Mouse (Mus musculus) heart, embryonic 11.5 days (tissue): ENCODE data around the gene Shisa5. TPM values are rescaled to one million over a fixed set of nuclear protein-coding genes. Genes with fewer than 3 reads are reported as not detected.

Experiments used
- ATAC-seq: fragments of 200-750 bp; cut with Nextera tagmentation; replicated peaks from 2 replicates; pipeline ENCODE4 v1.8.0; 2017; ENCODE audit warnings: moderate library complexity; ENCODE audit not compliant: insufficient number of reproducible peaks, low FRiP score, low TSS enrichment
- H3K27ac ChIP-seq: fragments of 300-500 bp; sonication (generic); 2 replicates; pipeline ENCODE4 v1.5.1; 2014; ENCODE audit warnings: mild to moderate bottlenecking, low read depth, low read length
- H3K27me3 ChIP-seq: fragments of 300-500 bp; sonication (generic); 2 replicates; pipeline ENCODE4 v1.6.1; 2014; ENCODE audit warnings: mild to moderate bottlenecking, low read length, mixed read lengths; ENCODE audit not compliant: control insufficient read depth, insufficient read depth
- H3K36me3 ChIP-seq: fragments of 300-500 bp; sonication (generic); 2 replicates; pipeline ENCODE4 v1.6.1; 2014; ENCODE audit warnings: mild to moderate bottlenecking, low read length, moderate library complexity, mixed read lengths; ENCODE audit not compliant: control insufficient read depth, insufficient read depth
- H3K4me1 ChIP-seq: fragments of 300-500 bp; sonication (generic); 2 replicates; pipeline ENCODE4 v1.6.1; 2014; ENCODE audit warnings: low read length; ENCODE audit not compliant: control insufficient read depth, insufficient read depth
- H3K4me2 ChIP-seq: fragments of 300-500 bp; sonication (generic); 2 replicates; pipeline ENCODE4 v1.6.1; 2014; ENCODE audit warnings: mild to moderate bottlenecking, moderate library complexity
- H3K4me3 ChIP-seq: fragments of 300-500 bp; sonication (generic); 2 replicates; pipeline ENCODE4 v1.5.1; 2014; ENCODE audit warnings: low read depth, low read length
- H3K9ac ChIP-seq: fragments of 300-500 bp; sonication (generic); 2 replicates; pipeline ENCODE4 v1.6.1; 2014; ENCODE audit warnings: mild to moderate bottlenecking, low read depth, low read length, moderate library complexity
- H3K9me3 ChIP-seq: fragments of 300-500 bp; sonication (generic); replicated peaks from 2 replicates; pipeline ENCODE4 v1.6.1; 2016; ENCODE audit warnings: low read length; ENCODE audit not compliant: control insufficient read depth
- WGBS: fragments of 180-500 bp; shearing (Covaris S2); extraction: QIAGEN DNeasy Blood & Tissue Kit; methylation state at CpG from one replicate; pipeline ENCODE4 v1.1.7; 2014; ENCODE audit not compliant: insufficient replicate concordance; 5-methylcytosine and 5-hydroxymethylcytosine counted together
- polyA plus RNA-seq: library from polyadenylated mRNA; unstranded; fragments of >200 nt; fragmentation: Nextera tagmentation; extraction: Ambion mirVana; gene quantifications from 2 replicates; pipeline ENCODE4 v1.2.1, GENCODE M21; 2014

Gene Shisa5
- polyA plus RNA-seq, 1 experiment from 2014 or later, result 49.0 TPM

DNA sequence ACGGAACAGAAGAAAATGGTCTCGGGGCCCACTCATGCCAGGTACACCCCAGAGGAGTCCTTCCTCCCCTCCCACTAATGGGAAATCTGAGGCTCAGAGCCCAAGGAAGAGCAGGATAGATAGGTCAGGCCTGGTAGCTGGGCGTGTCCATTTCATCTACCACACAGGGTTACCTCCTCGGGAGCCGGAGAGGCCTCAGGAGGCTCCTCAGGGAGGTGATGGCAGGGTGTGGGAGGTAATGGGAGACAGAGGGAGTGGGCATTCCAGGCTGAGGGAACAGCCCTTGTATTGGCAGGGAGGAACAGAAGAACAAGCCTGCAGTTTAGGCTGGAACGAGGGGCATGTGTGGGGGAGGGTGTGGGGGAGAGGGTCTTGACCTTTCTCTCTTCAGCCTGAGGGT lies 58.5 kb downstream of the Shisa5 start:
- no peak for ATAC-seq
- 33% methylated on average over 6 of the region's 6 CpGs for WGBS
- Histone ChIP-seq H3K27me3 (no peaks in the 10 kb centered on the region), H3K27ac (peak overlapping the region; percentile 97), H3K4me2 (peak overlapping the region; percentile 88), H3K4me1 (peaks cover 50% of the 10 kb centered on the region), H3K36me3 (peaks cover 5% of the 10 kb centered on the region), H3K9ac (peak overlapping the region; percentile 93), H3K4me3 (peak overlapping the region; percentile 72), H3K9me3 (no peaks in the 10 kb centered on the region)

DNA sequence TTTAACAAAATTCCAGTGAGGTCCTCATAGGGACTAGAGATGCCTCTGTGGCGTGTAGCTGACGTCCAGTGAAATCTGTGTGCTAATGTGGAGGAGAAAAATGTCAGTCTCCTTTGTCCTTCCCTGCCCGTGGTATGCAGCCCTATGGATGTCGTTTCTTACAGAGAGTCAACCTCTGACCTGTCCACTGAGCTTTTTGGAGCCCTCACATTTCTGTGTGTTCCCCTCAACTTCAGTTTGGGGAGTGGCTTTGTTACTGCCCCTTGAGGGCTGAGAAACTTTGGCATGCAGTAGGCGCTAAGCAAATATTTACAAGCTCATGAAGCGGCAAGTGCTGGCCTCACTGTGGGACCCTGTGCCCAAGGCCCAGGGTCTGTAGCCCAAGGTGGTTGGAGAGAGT lies 58.9 kb downstream of the Shisa5 start:
- WGBS, result 39% methylated on average over 6 of the region's 6 CpGs
- Histone ChIP-seq H3K4me3 (peak overlapping the region; percentile 72; the same call in 1 of the 2 replicates), H3K9me3 (no peaks in the 10 kb centered on the region), H3K4me2 (peak overlapping the region; percentile 88), H3K27me3 (no peaks in the 10 kb centered on the region), H3K4me1 (peaks cover 50% of the 10 kb centered on the region), H3K36me3 (peaks cover 6% of the 10 kb centered on the region), H3K9ac (peak overlapping the region; percentile 93), H3K27ac (peak overlapping the region; percentile 97)
- ATAC-seq, result no peak

DNA sequence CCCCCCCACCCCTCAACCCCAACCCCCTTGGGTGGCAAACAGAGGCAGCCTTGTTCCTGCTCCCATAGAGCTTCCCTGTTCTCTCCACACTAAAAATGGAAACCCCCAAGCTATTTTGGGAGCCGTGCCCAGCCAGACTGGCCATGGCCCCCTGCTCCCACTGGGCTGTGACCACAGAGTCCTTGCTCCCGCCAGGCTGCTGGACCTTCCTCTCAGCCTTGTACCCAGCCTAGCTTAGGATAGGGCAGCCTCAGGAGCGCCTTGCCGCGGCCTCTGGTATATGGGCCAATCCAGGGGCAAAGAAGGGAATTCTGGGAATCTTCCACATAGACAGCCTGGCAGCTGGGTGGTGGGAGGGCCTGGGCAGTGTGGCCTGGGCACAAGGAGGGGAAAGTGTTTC lies 59.5 kb downstream of the Shisa5 start:
- WGBS, result 61% methylated on average over 5 of the region's 5 CpGs
- Histone ChIP-seq H3K9ac (peak overlapping the region; percentile 93), H3K27me3 (no peaks in the 10 kb centered on the region), H3K27ac (peak overlapping the region; percentile 97), H3K4me2 (peak overlapping the region; percentile 88), H3K36me3 (peaks cover 8% of the 10 kb centered on the region), H3K4me3 (no peak overlapping the region), H3K9me3 (no peaks in the 10 kb centered on the region), H3K4me1 (peaks cover 50% of the 10 kb centered on the region)
- ATAC-seq, result no peak

DNA sequence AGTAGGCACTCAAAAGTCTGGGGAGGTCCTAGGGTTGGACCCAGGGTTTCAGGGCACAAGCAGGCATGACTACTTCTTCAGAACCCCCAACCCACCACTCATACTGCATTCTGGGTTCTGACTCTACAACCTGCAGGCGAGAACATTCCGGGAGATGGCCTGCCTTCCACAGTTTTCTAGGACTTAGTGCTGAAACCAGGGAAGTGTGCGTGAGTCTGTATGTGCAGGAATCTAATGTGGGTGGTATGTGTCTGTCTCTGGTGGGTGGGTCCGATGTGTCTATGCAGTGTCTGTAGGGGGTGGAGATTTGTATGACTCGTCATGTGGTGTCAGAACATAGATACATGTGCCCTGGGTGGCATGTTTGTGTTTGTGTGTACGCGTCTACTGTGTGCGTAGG lies 60.0 kb downstream of the Shisa5 start:
- Histone ChIP-seq H3K4me2 (peak overlapping the region; percentile 88), H3K9me3 (no peaks in the 10 kb centered on the region), H3K36me3 (peaks cover 12% of the 10 kb centered on the region), H3K27me3 (no peaks in the 10 kb centered on the region), H3K4me3 (no peak overlapping the region), H3K4me1 (peaks cover 50% of the 10 kb centered on the region), H3K27ac (peak overlapping the region; percentile 97), H3K9ac (peak overlapping the region; percentile 93; the same call in 1 of the 2 replicates)
- 80% methylated on average over 8 of the region's 8 CpGs for WGBS
- ATAC-seq, result no peak

DNA sequence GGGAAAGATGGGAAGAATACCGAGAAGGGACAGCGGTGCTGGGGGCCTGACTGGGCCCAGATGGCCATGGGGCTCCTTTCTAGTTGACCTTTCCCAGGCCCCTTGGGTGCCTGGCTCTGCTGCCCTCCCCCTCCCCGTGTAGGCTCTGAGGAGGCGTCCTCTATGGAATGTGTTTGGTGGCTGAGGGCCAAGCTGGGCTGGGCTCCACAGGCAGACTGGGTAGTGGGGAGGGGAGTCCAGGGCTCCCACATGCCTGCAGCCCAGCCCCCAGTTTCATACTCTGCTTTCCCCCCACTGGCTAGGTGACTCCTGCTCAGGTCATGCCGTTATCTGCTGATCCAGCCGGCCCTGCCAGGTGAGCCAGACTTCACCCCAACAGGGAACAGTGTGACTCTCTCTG lies 60.6 kb downstream of the Shisa5 start:
- 26% methylated on average over 6 of the region's 6 CpGs for WGBS
- peak overlapping the region; percentile 43; the same call in 1 of the 2 replicates for H3K9ac ChIP-seq
- H3K27ac ChIP-seq, result peak overlapping the region; percentile 97
- 0 out of 2 replicates have a peak overlapping the region, but pooled peaks have one; percentile 25 for H3K4me3 ChIP-seq
- no peaks in the 10 kb centered on the region for H3K27me3 ChIP-seq
- H3K4me2 ChIP-seq, result peak overlapping the region; percentile 88
- peaks cover 12% of the 10 kb centered on the region for H3K36me3 ChIP-seq
- no peaks in the 10 kb centered on the region for H3K9me3 ChIP-seq
- peaks cover 46% of the 10 kb centered on the region for H3K4me1 ChIP-seq
- ATAC-seq, result peak; percentile 60

DNA sequence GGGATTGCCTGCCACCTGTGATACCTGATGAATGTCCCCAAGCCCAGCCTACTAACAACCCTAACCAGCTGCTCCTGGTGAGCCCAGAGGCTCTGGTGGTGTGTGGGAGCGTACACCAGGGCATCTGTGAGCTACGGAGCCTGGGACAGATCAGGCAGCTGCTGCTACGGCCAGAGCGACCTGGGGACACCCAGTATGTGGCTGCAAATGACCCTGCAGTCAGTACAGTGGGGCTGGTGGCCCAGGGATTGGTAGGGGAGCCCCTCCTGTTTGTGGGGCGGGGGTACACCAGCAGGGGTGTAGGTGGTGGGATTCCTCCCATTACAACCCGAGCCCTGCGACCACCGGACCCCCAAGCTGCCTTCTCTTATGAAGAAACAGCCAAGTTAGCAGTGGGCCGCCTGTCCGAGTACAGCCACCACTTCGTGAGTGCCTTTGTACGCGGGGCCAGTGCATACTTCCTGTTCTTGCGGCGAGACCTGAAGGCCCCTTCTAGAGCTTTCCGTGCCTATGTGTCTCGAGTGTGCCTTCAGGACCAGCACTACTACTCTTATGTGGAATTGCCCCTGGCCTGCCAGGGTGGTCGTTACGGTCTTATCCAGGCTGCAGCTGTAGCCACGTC lies 62.1 kb downstream of the Shisa5 start:
- no peak for ATAC-seq
- H3K36me3 ChIP-seq, result peaks cover 12% of the 10 kb centered on the region
- H3K9ac ChIP-seq, result no peak overlapping the region
- no peak overlapping the region; the same call in 1 of the 2 replicates for H3K27ac ChIP-seq
- no peak overlapping the region for H3K4me3 ChIP-seq
- peaks cover 48% of the 10 kb centered on the region for H3K4me1 ChIP-seq
- 83% methylated on average over 20 of the region's 20 CpGs for WGBS
- no peak overlapping the region for H3K4me2 ChIP-seq
- H3K27me3 ChIP-seq, result no peaks in the 10 kb centered on the region
- no peaks in the 10 kb centered on the region for H3K9me3 ChIP-seq

DNA sequence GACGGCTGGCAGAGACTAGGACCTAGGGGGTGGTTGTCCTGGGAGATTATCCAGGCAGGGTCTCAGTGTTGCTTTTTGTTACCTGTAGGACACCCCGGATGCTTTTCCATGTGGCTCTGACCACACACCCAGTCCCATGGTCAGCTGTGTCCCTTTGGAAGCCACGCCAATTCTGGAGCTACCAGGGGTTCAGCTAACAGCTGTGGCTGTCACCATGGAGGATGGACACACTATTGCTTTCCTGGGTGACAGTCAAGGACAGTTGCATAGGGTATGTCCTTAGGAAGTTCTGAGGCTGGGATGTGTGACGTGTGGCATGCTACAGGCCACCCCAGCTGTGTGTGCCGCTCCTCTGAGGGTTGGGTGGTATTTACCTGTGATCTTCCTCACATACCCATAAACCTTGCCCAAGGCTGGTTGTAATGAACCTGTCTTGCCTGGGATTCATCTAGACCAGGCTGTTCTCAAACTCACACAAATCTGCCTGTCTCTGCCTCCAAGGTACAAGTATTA lies 63.6 kb downstream of the Shisa5 start:
- no peak overlapping the region for H3K4me3 ChIP-seq
- WGBS, result 79% methylated on average over 5 of the region's 5 CpGs
- no peaks in the 10 kb centered on the region for H3K9me3 ChIP-seq
- H3K4me1 ChIP-seq, result peaks cover 39% of the 10 kb centered on the region
- no peak overlapping the region for H3K9ac ChIP-seq
- H3K27ac ChIP-seq, result no peak overlapping the region
- no peak overlapping the region for H3K4me2 ChIP-seq
- H3K27me3 ChIP-seq, result no peaks in the 10 kb centered on the region
- no peak for ATAC-seq
- peaks cover 19% of the 10 kb centered on the region for H3K36me3 ChIP-seq

DNA sequence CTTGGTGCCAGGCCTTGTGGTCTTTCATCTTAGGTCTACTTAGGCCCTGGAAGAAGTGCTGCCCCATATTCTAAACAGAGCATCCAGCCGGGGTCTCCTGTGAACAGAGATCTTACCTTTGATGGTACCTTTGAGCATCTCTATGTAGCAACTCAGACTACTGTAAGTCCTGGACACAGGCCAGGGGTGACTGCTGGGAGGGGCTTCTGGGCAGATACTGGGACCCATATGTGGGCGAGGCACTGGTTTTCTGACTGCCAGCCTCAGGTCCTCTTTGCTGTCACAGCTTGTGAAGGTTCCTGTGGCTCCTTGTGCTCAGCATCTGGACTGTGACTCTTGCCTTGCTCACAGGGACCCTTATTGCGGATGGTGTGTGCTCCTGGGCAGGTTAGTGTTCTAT lies 64.2 kb downstream of the Shisa5 start:
- Histone ChIP-seq H3K9me3 (no peaks in the 10 kb centered on the region), H3K36me3 (peaks cover 19% of the 10 kb centered on the region)

DNA sequence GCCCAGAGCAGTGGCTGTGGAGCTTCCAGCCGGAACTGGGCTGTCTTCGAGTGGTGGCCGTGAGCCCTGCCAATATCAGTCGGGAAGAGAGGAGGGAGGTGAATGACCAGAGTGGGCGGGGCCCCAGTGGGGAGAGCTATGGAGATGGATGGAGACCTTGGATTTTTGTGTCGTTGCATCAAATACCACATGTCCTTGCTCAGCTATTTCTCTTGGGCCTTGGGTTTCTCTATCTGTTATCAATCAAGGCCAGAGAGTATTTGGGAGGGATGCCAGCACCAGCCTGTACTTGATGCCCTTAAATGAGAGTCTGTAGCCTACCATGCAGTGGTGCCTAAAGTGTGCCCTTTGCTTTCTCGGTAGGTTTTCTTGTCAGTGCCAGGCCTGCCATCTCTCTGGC lies 64.9 kb downstream of the Shisa5 start:
- no peak for ATAC-seq

More for the DNA sequence above, 64.2 kb downstream of the Shisa5 start:
- Histone ChIP-seq H3K4me1 (peaks cover 33% of the 10 kb centered on the region), H3K27me3 (no peaks in the 10 kb centered on the region), H3K9ac (no peak overlapping the region), H3K4me2 (no peak overlapping the region), H3K4me3 (no peak overlapping the region), H3K27ac (no peak overlapping the region)
- 84% methylated on average over 3 of the region's 3 CpGs for WGBS
- no peak for ATAC-seq

More for the DNA sequence above, 64.9 kb downstream of the Shisa5 start:
- H3K4me3 ChIP-seq, result no peak overlapping the region
- peaks cover 26% of the 10 kb centered on the region for H3K4me1 ChIP-seq
- no peak overlapping the region for H3K4me2 ChIP-seq
- no peaks in the 10 kb centered on the region for H3K9me3 ChIP-seq
- 65% methylated on average over 7 of the region's 7 CpGs for WGBS
- H3K9ac ChIP-seq, result no peak overlapping the region
- H3K36me3 ChIP-seq, result peaks cover 19% of the 10 kb centered on the region
- no peaks in the 10 kb centered on the region for H3K27me3 ChIP-seq
- H3K27ac ChIP-seq, result no peak overlapping the region
